Mouse (Mus musculus): Measurements from ENCODE around the gene Pdxk. TPM values are rescaled to one million over a fixed set of nuclear protein-coding genes. Genes with fewer than 3 reads are reported as not detected.

Gene Pdxk
- polyA plus RNA-seq, 1 experiment from 2014 or later, result 12.0 TPM

GRCm38 (mm10) chr10:78450761-78451160 lies 14.0 kb downstream of the Pdxk start:
- DNase-seq (ENCODE audit: low spot score) (no peak), ATAC-seq (replicated peaks; ENCODE audit: low FRiP score, low TSS enrichment, low read depth) (no peak)
- H3K9me3 ChIP-seq (ENCODE audit: control insufficient read depth, low read length), result no peaks in the 10 kb centered on the region
- WGBS, result 93% methylated on average over 5 of the region's 5 CpGs
- no peak overlapping the region for H3K27ac ChIP-seq (ENCODE audit: low read depth)
- no peak overlapping the region for H3K4me3 ChIP-seq (ENCODE audit: low read depth, low read length)
- no peak overlapping the region for H3K9ac ChIP-seq (ENCODE audit: low read length)
- peaks cover 35% of the 10 kb centered on the region for H3K36me3 ChIP-seq (ENCODE audit: control insufficient read depth, insufficient read depth, low read length)
- no peak overlapping the region for H3K4me2 ChIP-seq (ENCODE audit: low read length)
- H3K4me1 ChIP-seq (replicated peaks; ENCODE audit: control insufficient read depth, insufficient read depth, low read length), result no peaks in the 10 kb centered on the region
- no peaks in the 10 kb centered on the region for H3K27me3 ChIP-seq (replicated peaks; ENCODE audit: control insufficient read depth, insufficient read depth, low read length)

- DNase-seq (ENCODE audit: low spot score), result no peak
- Histone ChIP-seq H3K4me1 (replicated peaks; ENCODE audit: control insufficient read depth, insufficient read depth, low read length) (no peaks in the 10 kb centered on the region), H3K9ac (ENCODE audit: low read length) (no peak overlapping the region), H3K4me2 (ENCODE audit: low read length) (no peak overlapping the region), H3K4me3 (ENCODE audit: low read depth, low read length) (no peak overlapping the region), H3K36me3 (ENCODE audit: control insufficient read depth, insufficient read depth, low read length) (peaks cover 60% of the 10 kb centered on the region), H3K27me3 (replicated peaks; ENCODE audit: control insufficient read depth, insufficient read depth, low read length) (no peaks in the 10 kb centered on the region), H3K9me3 (ENCODE audit: control insufficient read depth, low read length) (no peaks in the 10 kb centered on the region), H3K27ac (ENCODE audit: low read depth) (no peak overlapping the region)
- 76% methylated on average over 3 of the region's 3 CpGs for WGBS
- no peak for ATAC-seq (replicated peaks; ENCODE audit: low FRiP score, low TSS enrichment, low read depth)
Observed at GRCm38 (mm10) chr10:78447396-78447795, 17.4 kb downstream of the Pdxk start.

- no peaks in the 10 kb centered on the region for H3K9me3 ChIP-seq (ENCODE audit: control insufficient read depth, low read length)
- no peaks in the 10 kb centered on the region for H3K4me1 ChIP-seq (replicated peaks; ENCODE audit: control insufficient read depth, insufficient read depth, low read length)
- no peaks in the 10 kb centered on the region for H3K27me3 ChIP-seq (replicated peaks; ENCODE audit: control insufficient read depth, insufficient read depth, low read length)
- DNase-seq (ENCODE audit: low spot score) (no peak), ATAC-seq (replicated peaks; ENCODE audit: low FRiP score, low TSS enrichment, low read depth) (no peak)
- H3K36me3 ChIP-seq (ENCODE audit: control insufficient read depth, insufficient read depth, low read length), result peaks cover 60% of the 10 kb centered on the region
- H3K27ac ChIP-seq (ENCODE audit: low read depth), result no peak overlapping the region
- WGBS, result 96% methylated on average over 3 of the region's 3 CpGs
- no peak overlapping the region for H3K4me2 ChIP-seq (ENCODE audit: low read length)
- H3K4me3 ChIP-seq (ENCODE audit: low read depth, low read length), result no peak overlapping the region
- no peak overlapping the region for H3K9ac ChIP-seq (ENCODE audit: low read length)
Observed at GRCm38 (mm10) chr10:78446195-78446594, 18.6 kb downstream of the Pdxk start.

- Histone ChIP-seq H3K36me3 (ENCODE audit: control insufficient read depth, insufficient read depth, low read length) (peaks cover 36% of the 10 kb centered on the region), H3K9ac (ENCODE audit: low read length) (no peak overlapping the region), H3K4me2 (ENCODE audit: low read length) (no peak overlapping the region), H3K4me3 (ENCODE audit: low read depth, low read length) (no peak overlapping the region), H3K9me3 (ENCODE audit: control insufficient read depth, low read length) (no peaks in the 10 kb centered on the region), H3K4me1 (replicated peaks; ENCODE audit: control insufficient read depth, insufficient read depth, low read length) (no peaks in the 10 kb centered on the region), H3K27ac (ENCODE audit: low read depth) (no peak overlapping the region), H3K27me3 (replicated peaks; ENCODE audit: control insufficient read depth, insufficient read depth, low read length) (no peaks in the 10 kb centered on the region)
- DNase-seq (ENCODE audit: low spot score) (no peak), ATAC-seq (replicated peaks; ENCODE audit: low FRiP score, low TSS enrichment, low read depth) (no peak)
- WGBS, result 95% methylated on average over 3 of the region's 3 CpGs
Observed at GRCm38 (mm10) chr10:78442292-78442691, 22.5 kb downstream of the Pdxk start.

GRCm38 (mm10) chr10:78441606-78442005 lies 23.2 kb downstream of the Pdxk start:
- Histone ChIP-seq H3K9me3 (ENCODE audit: control insufficient read depth, low read length) (no peaks in the 10 kb centered on the region), H3K27me3 (replicated peaks; ENCODE audit: control insufficient read depth, insufficient read depth, low read length) (no peaks in the 10 kb centered on the region), H3K27ac (ENCODE audit: low read depth) (no peak overlapping the region), H3K4me1 (replicated peaks; ENCODE audit: control insufficient read depth, insufficient read depth, low read length) (no peaks in the 10 kb centered on the region), H3K4me2 (ENCODE audit: low read length) (no peak overlapping the region), H3K9ac (ENCODE audit: low read length) (no peak overlapping the region), H3K4me3 (ENCODE audit: low read depth, low read length) (no peak overlapping the region), H3K36me3 (ENCODE audit: control insufficient read depth, insufficient read depth, low read length) (peaks cover 29% of the 10 kb centered on the region)
- ATAC-seq (replicated peaks; ENCODE audit: low FRiP score, low TSS enrichment, low read depth) (no peak), DNase-seq (ENCODE audit: low spot score) (no peak)
- 86% methylated on average over 5 of the region's 5 CpGs for WGBS

- Histone ChIP-seq H3K9ac (ENCODE audit: low read length) (no peak overlapping the region), H3K27me3 (replicated peaks; ENCODE audit: control insufficient read depth, insufficient read depth, low read length) (no peaks in the 10 kb centered on the region), H3K4me2 (ENCODE audit: low read length) (no peak overlapping the region), H3K4me3 (ENCODE audit: low read depth, low read length) (no peak overlapping the region), H3K9me3 (ENCODE audit: control insufficient read depth, low read length) (no peaks in the 10 kb centered on the region), H3K4me1 (replicated peaks; ENCODE audit: control insufficient read depth, insufficient read depth, low read length) (no peaks in the 10 kb centered on the region), H3K27ac (ENCODE audit: low read depth) (no peak overlapping the region), H3K36me3 (ENCODE audit: control insufficient read depth, insufficient read depth, low read length) (peaks cover 25% of the 10 kb centered on the region)
- no peak for DNase-seq (ENCODE audit: low spot score)
- no peak for ATAC-seq (replicated peaks; ENCODE audit: low FRiP score, low TSS enrichment, low read depth)
- WGBS, result 78% methylated on average over 9 of the region's 9 CpGs
Observed at GRCm38 (mm10) chr10:78440812-78441211, 24.0 kb downstream of the Pdxk start.

- no peaks in the 10 kb centered on the region for H3K9me3 ChIP-seq (ENCODE audit: control insufficient read depth, low read length)
- DNase-seq (ENCODE audit: low spot score) (no peak), ATAC-seq (replicated peaks; ENCODE audit: low FRiP score, low TSS enrichment, low read depth) (no peak)
- no peak overlapping the region for H3K4me3 ChIP-seq (ENCODE audit: low read depth, low read length)
- 85% methylated on average over 7 of the region's 7 CpGs for WGBS
- no peak overlapping the region for H3K27ac ChIP-seq (ENCODE audit: low read depth)
- peaks cover 19% of the 10 kb centered on the region for H3K36me3 ChIP-seq (ENCODE audit: control insufficient read depth, insufficient read depth, low read length)
- H3K4me2 ChIP-seq (ENCODE audit: low read length), result no peak overlapping the region
- H3K4me1 ChIP-seq (replicated peaks; ENCODE audit: control insufficient read depth, insufficient read depth, low read length), result no peaks in the 10 kb centered on the region
- no peak overlapping the region for H3K9ac ChIP-seq (ENCODE audit: low read length)
- no peaks in the 10 kb centered on the region for H3K27me3 ChIP-seq (replicated peaks; ENCODE audit: control insufficient read depth, insufficient read depth, low read length)
Observed at GRCm38 (mm10) chr10:78439990-78440389, 24.8 kb downstream of the Pdxk start.

GRCm38 (mm10) chr10:78439550-78439949 lies 25.2 kb downstream of the Pdxk start:
- DNase-seq (ENCODE audit: low spot score), result no peak
- peaks cover 14% of the 10 kb centered on the region for H3K36me3 ChIP-seq (ENCODE audit: control insufficient read depth, insufficient read depth, low read length)
- whole genome bisulfite sequencing, result 65% methylated on average over 5 of the region's 5 CpGs

GRCm38 (mm10) chr10:78438094-78438493 lies 26.7 kb downstream of the Pdxk start:
- no peaks in the 10 kb centered on the region for H3K9me3 ChIP-seq (ENCODE audit: control insufficient read depth, low read length)
- no peak overlapping the region for H3K4me3 ChIP-seq (ENCODE audit: low read depth, low read length)
- no peaks in the 10 kb centered on the region for H3K4me1 ChIP-seq (replicated peaks; ENCODE audit: control insufficient read depth, insufficient read depth, low read length)
- H3K9ac ChIP-seq (ENCODE audit: low read length), result no peak overlapping the region
- no peaks in the 10 kb centered on the region for H3K27me3 ChIP-seq (replicated peaks; ENCODE audit: control insufficient read depth, insufficient read depth, low read length)
- H3K27ac ChIP-seq (ENCODE audit: low read depth), result no peak overlapping the region
- DNase-seq (ENCODE audit: low spot score) (peak; percentile 96), ATAC-seq (replicated peaks; ENCODE audit: low FRiP score, low TSS enrichment, low read depth) (0 out of 2 replicates have a peak, but pooled peaks have one; percentile 20)
- H3K4me2 ChIP-seq (ENCODE audit: low read length), result no peak overlapping the region
- peaks cover 4% of the 10 kb centered on the region; the same call in 1 of the 2 replicates for H3K36me3 ChIP-seq (ENCODE audit: control insufficient read depth, insufficient read depth, low read length)
- 11% methylated on average over 5 of the region's 5 CpGs for WGBS

More at GRCm38 (mm10) chr10:78439550-78439949, 25.2 kb downstream of the Pdxk start:
- Histone ChIP-seq H3K9ac (ENCODE audit: low read length) (no peak overlapping the region), H3K4me2 (ENCODE audit: low read length) (no peak overlapping the region), H3K27me3 (replicated peaks; ENCODE audit: control insufficient read depth, insufficient read depth, low read length) (no peaks in the 10 kb centered on the region), H3K4me1 (replicated peaks; ENCODE audit: control insufficient read depth, insufficient read depth, low read length) (no peaks in the 10 kb centered on the region), H3K4me3 (ENCODE audit: low read depth, low read length) (no peak overlapping the region), H3K27ac (ENCODE audit: low read depth) (no peak overlapping the region), H3K9me3 (ENCODE audit: control insufficient read depth, low read length) (no peaks in the 10 kb centered on the region)
- no peak for ATAC-seq (replicated peaks; ENCODE audit: low FRiP score, low TSS enrichment, low read depth)
